Mouse (Mus musculus): ENCODE data around the gene Rgs6. TPM values are rescaled to one million over a fixed set of nuclear protein-coding genes. Genes with fewer than 3 reads are reported as not detected.

The Rgs6 gene
- polyA plus RNA-seq, 1 experiment = 0.58 TPM

GRCm38 (mm10) chr12:82883079-82883478 lies 295.0 kb downstream of the Rgs6 start:
- H3K9ac ChIP-seq (ENCODE audit: low read depth, poor library complexity, severe bottlenecking) = no peak overlapping the region
- TF ChIP-seq EP300 (IDR thresholded peaks at IDR 0.05; ENCODE audit: insufficient read depth, low read depth, low read length) (no peak), CTCF (IDR thresholded peaks at IDR 0.05; ENCODE audit: low read depth, low read length) (no peak), POLR2A (IDR thresholded peaks at IDR 0.05; ENCODE audit: insufficient read depth, low read length) (no peak)
- no peaks in the 10 kb centered on the region for H3K27me3 ChIP-seq (ENCODE audit: control insufficient read depth, insufficient read depth, low read length, poor library complexity, severe bottlenecking)
- H3K4me1 ChIP-seq (ENCODE audit: control insufficient read depth, insufficient read depth, low read length) = no peaks in the 10 kb centered on the region
- H3K9me3 ChIP-seq (replicated peaks; ENCODE audit: control insufficient read depth, insufficient read depth, low read length, poor library complexity, severe bottlenecking) = no peaks in the 10 kb centered on the region
- H3K27ac ChIP-seq (ENCODE audit: insufficient read depth, low read length) = no peak overlapping the region
- no peaks in the 10 kb centered on the region for H3K36me3 ChIP-seq (ENCODE audit: control insufficient read depth, insufficient read depth, low read length, poor library complexity, severe bottlenecking)
- H3K4me3 ChIP-seq (ENCODE audit: low read depth, low read length) = no peak overlapping the region

GRCm38 (mm10) chr12:82894971-82895838 lies 307.1 kb downstream of the Rgs6 start:
- no peak overlapping the region for H3K27ac ChIP-seq (ENCODE audit: insufficient read depth, low read length)
- H3K27me3 ChIP-seq (ENCODE audit: control insufficient read depth, insufficient read depth, low read length, poor library complexity, severe bottlenecking) = no peaks in the 10 kb centered on the region
- H3K4me3 ChIP-seq (ENCODE audit: low read depth, low read length) = no peak overlapping the region
- no peaks in the 10 kb centered on the region for H3K4me1 ChIP-seq (ENCODE audit: control insufficient read depth, insufficient read depth, low read length)
- no peak overlapping the region for H3K9ac ChIP-seq (ENCODE audit: low read depth, poor library complexity, severe bottlenecking)
- no peaks in the 10 kb centered on the region for H3K36me3 ChIP-seq (ENCODE audit: control insufficient read depth, insufficient read depth, low read length, poor library complexity, severe bottlenecking)
- TF ChIP-seq EP300 (IDR thresholded peaks at IDR 0.05; ENCODE audit: insufficient read depth, low read depth, low read length) (no peak), POLR2A (IDR thresholded peaks at IDR 0.05; ENCODE audit: insufficient read depth, low read length) (no peak), CTCF (IDR thresholded peaks at IDR 0.05; ENCODE audit: low read depth, low read length) (no peak)
- H3K9me3 ChIP-seq (replicated peaks; ENCODE audit: control insufficient read depth, insufficient read depth, low read length, poor library complexity, severe bottlenecking) = no peaks in the 10 kb centered on the region

GRCm38 (mm10) chr12:82905773-82906172 lies 317.7 kb downstream of the Rgs6 start:
- Histone ChIP-seq H3K4me3 (ENCODE audit: low read depth, low read length) (no peak overlapping the region), H3K4me1 (ENCODE audit: control insufficient read depth, insufficient read depth, low read length) (no peaks in the 10 kb centered on the region), H3K27ac (ENCODE audit: insufficient read depth, low read length) (no peak overlapping the region), H3K9me3 (replicated peaks; ENCODE audit: control insufficient read depth, insufficient read depth, low read length, poor library complexity, severe bottlenecking) (no peaks in the 10 kb centered on the region), H3K27me3 (ENCODE audit: control insufficient read depth, insufficient read depth, low read length, poor library complexity, severe bottlenecking) (no peaks in the 10 kb centered on the region), H3K9ac (ENCODE audit: low read depth, poor library complexity, severe bottlenecking) (no peak overlapping the region), H3K36me3 (ENCODE audit: control insufficient read depth, insufficient read depth, low read length, poor library complexity, severe bottlenecking) (no peaks in the 10 kb centered on the region)
- TF ChIP-seq POLR2A (IDR thresholded peaks at IDR 0.05; ENCODE audit: insufficient read depth, low read length) (no peak), EP300 (IDR thresholded peaks at IDR 0.05; ENCODE audit: insufficient read depth, low read depth, low read length) (no peak), CTCF (IDR thresholded peaks at IDR 0.05; ENCODE audit: low read depth, low read length) (no peak)

- Histone ChIP-seq H3K36me3 (ENCODE audit: control insufficient read depth, insufficient read depth, low read length, poor library complexity, severe bottlenecking) (no peaks in the 10 kb centered on the region), H3K9me3 (replicated peaks; ENCODE audit: control insufficient read depth, insufficient read depth, low read length, poor library complexity, severe bottlenecking) (no peaks in the 10 kb centered on the region), H3K27ac (ENCODE audit: insufficient read depth, low read length) (no peak overlapping the region), H3K4me1 (ENCODE audit: control insufficient read depth, insufficient read depth, low read length) (no peaks in the 10 kb centered on the region), H3K27me3 (ENCODE audit: control insufficient read depth, insufficient read depth, low read length, poor library complexity, severe bottlenecking) (no peaks in the 10 kb centered on the region; the same call in 1 of the 2 replicates), H3K9ac (ENCODE audit: low read depth, poor library complexity, severe bottlenecking) (no peak overlapping the region), H3K4me3 (ENCODE audit: low read depth, low read length) (no peak overlapping the region)
- TF ChIP-seq EP300 (IDR thresholded peaks at IDR 0.05; ENCODE audit: insufficient read depth, low read depth, low read length) (no peak), CTCF (IDR thresholded peaks at IDR 0.05; ENCODE audit: low read depth, low read length) (no peak), POLR2A (IDR thresholded peaks at IDR 0.05; ENCODE audit: insufficient read depth, low read length) (no peak)
Measured at GRCm38 (mm10) chr12:82910846-82911245, 322.8 kb downstream of the Rgs6 start.

GRCm38 (mm10) chr12:82914127-82914526 lies 326.0 kb downstream of the Rgs6 start:
- H3K9ac ChIP-seq (ENCODE audit: low read depth, poor library complexity, severe bottlenecking) = no peak overlapping the region
- no peaks in the 10 kb centered on the region for H3K4me1 ChIP-seq (ENCODE audit: control insufficient read depth, insufficient read depth, low read length)
- no peaks in the 10 kb centered on the region for H3K36me3 ChIP-seq (ENCODE audit: control insufficient read depth, insufficient read depth, low read length, poor library complexity, severe bottlenecking)
- H3K4me3 ChIP-seq (ENCODE audit: low read depth, low read length) = no peak overlapping the region
- TF ChIP-seq POLR2A (IDR thresholded peaks at IDR 0.05; ENCODE audit: insufficient read depth, low read length) (no peak), EP300 (IDR thresholded peaks at IDR 0.05; ENCODE audit: insufficient read depth, low read depth, low read length) (no peak), CTCF (IDR thresholded peaks at IDR 0.05; ENCODE audit: low read depth, low read length) (no peak)
- no peaks in the 10 kb centered on the region for H3K9me3 ChIP-seq (replicated peaks; ENCODE audit: control insufficient read depth, insufficient read depth, low read length, poor library complexity, severe bottlenecking)
- no peaks in the 10 kb centered on the region; the same call in 1 of the 2 replicates for H3K27me3 ChIP-seq (ENCODE audit: control insufficient read depth, insufficient read depth, low read length, poor library complexity, severe bottlenecking)
- H3K27ac ChIP-seq (ENCODE audit: insufficient read depth, low read length) = no peak overlapping the region

GRCm38 (mm10) chr12:82920146-82920545 lies 332.1 kb downstream of the Rgs6 start:
- Histone ChIP-seq H3K9me3 (replicated peaks; ENCODE audit: control insufficient read depth, insufficient read depth, low read length, poor library complexity, severe bottlenecking) (no peaks in the 10 kb centered on the region), H3K36me3 (ENCODE audit: control insufficient read depth, insufficient read depth, low read length, poor library complexity, severe bottlenecking) (no peaks in the 10 kb centered on the region), H3K4me3 (ENCODE audit: low read depth, low read length) (no peak overlapping the region), H3K27ac (ENCODE audit: insufficient read depth, low read length) (no peak overlapping the region), H3K4me1 (ENCODE audit: control insufficient read depth, insufficient read depth, low read length) (no peaks in the 10 kb centered on the region), H3K9ac (ENCODE audit: low read depth, poor library complexity, severe bottlenecking) (no peak overlapping the region), H3K27me3 (ENCODE audit: control insufficient read depth, insufficient read depth, low read length, poor library complexity, severe bottlenecking) (no peaks in the 10 kb centered on the region)
- TF ChIP-seq CTCF (IDR thresholded peaks at IDR 0.05; ENCODE audit: low read depth, low read length) = no peak
- TF ChIP-seq EP300 (IDR thresholded peaks at IDR 0.05; ENCODE audit: insufficient read depth, low read depth, low read length) = no peak
- no peak for TF ChIP-seq POLR2A (IDR thresholded peaks at IDR 0.05; ENCODE audit: insufficient read depth, low read length)

Data from ES-Bruce4 (cell line).